Mouse (Mus musculus): ENCODE measurements around the gene Prrt1. TPM values are rescaled to one million over a fixed set of nuclear protein-coding genes. Genes with fewer than 3 reads are reported as not detected.

Prrt1 gene
- total RNA-seq, 2 experiments from 2014 or later: 157 to 158 TPM

DNA sequence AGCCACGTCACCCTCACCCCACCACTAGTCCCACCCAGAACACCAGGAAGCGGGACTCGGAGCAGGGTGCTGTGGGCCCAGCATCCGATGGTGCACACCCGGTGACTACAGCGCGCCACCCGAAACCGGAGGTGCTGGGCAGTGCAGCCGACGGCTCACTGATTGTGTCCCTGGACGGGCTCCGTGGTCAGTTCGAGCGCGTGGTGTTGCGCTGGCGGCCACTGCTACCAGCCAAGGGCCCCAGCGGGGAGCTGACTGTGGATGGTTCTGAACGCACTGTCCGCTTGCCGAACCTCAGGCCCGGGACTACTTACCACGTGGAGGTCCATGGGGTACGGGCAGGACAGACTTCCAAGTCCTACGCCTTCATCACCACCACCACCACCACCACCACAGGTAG lies 50.9 kb downstream of the Prrt1 start:
- intact Hi-C loops (cut with DNase I): no loop called here
- no peak for DNase-seq (ENCODE audit: extremely low spot score in 1 of 2, low spot score in 2 of 2)

DNA sequence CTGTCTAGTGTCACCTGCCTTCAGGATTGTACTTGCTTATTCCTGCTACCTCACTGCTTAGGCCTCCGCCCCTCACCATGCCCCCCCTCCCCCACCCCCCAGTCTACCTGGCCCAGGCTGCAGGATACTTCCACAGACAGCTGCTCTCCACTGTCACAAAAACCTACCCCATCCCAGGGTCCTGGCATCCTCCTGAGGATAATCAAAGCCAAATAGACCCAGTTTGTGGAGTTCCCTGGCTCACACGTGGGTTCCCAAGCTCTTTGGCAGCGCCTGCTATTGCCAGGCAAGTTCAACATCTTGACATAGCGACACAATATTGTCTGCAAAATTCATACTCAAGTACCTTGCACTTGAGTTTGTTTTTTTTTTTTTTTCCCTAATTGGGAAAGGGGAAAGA lies 51.3 kb downstream of the Prrt1 start:
- intact Hi-C loops (cut with DNase I): no loop called here
- no peak for DNase-seq (ENCODE audit: extremely low spot score in 1 of 2, low spot score in 2 of 2)

DNA sequence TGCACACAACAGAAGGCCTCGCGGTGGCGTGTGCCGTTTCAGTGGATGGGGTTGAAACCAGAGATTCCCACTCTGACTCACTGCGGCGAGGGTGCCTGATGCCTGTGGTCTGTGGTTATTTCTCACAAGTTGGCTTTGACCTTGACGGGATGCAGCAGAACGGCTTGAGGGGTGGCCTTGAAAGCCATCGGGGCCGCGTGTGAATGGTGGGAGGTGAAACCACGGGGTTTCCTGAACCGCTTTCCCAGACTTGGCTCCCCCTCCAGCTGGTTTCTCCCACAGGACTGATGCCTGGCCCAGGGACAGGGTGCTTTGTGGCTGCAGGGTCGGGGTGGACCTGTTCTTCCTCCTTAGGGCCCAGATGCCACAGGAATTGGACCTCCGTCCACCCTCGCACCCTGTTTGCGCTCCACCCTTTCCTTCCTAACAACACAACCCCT lies 51.8 kb downstream of the Prrt1 start:
- intact Hi-C loops (cut with DNase I): no loop called here
- no peak for DNase-seq (ENCODE audit: extremely low spot score in 1 of 2, low spot score in 2 of 2)

DNA sequence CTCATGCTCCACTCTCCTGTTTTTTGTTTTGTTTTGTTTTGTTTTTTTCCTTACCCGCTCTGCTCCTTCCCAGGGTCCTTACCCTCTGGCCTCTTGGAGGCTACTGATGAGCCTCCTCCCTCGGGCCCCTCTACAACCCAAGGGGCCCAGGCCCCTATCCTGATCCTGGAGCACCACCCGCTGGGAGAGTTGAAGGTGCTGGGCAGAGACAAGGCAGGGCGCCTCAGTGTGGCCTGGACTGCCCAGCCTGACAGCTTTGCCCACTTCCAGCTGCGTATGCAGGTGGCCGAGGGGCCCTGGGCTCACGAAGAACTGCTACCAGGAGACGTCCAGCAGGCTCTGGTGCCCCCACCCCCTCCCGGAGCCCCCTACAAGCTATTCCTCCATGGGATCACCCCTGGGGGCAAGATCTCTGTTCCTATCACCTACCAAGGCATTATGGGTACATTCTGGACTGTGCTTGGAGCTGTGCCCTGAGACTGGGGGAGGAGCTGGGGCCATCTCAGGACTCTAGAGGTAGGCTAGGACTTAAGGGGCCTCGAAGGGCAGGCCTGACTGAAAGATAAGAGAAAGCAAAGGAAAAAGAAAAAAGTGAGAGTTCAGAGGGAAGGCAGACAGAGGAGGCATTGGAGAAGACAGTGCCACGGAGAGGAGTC lies 52.7 kb downstream of the Prrt1 start:
- no peak for DNase-seq (ENCODE audit: extremely low spot score in 1 of 2, low spot score in 2 of 2)
- intact Hi-C loops (cut with DNase I): no loop called here

Other genes starting within 250 kb of the Prrt1 start
- gene BC051142, start 230.7 kb upstream of the Prrt1 start, total RNA-seq (2021): 1 to 10 TPM; 6.6 to 9.9 TPM
- gene Btnl4, start 152.2 kb upstream of the Prrt1 start, total RNA-seq (2021): not detected
- not detected for gene Btnl6, start 112.2 kb upstream of the Prrt1 start, total RNA-seq (2021)
- 10 to 100 TPM; 10.6 to 12.0 TPM for gene Notch4, start 65.3 kb upstream of the Prrt1 start, total RNA-seq (2021)
- 1 to 10 TPM; 3.1 to 4.1 TPM for gene Gpsm3, start 39.7 kb upstream of the Prrt1 start, total RNA-seq (2021)
- gene Pbx2, start 38.3 kb upstream of the Prrt1 start, total RNA-seq (2021): 10 to 100 TPM; 40.3 to 40.9 TPM
- 1 to 10 TPM in 1 of 2 experiments, under 1 TPM in 1; 0.97 to 1.3 TPM for gene Ager, start 31.7 kb upstream of the Prrt1 start, total RNA-seq (2021)
- gene Rnf5, start 25.8 kb upstream of the Prrt1 start, total RNA-seq (2021): 100 to 1,000 TPM in 1 of 2 experiments, 10 to 100 TPM in 1; 94.8 to 101 TPM
- gene Agpat1, start 25.3 kb upstream of the Prrt1 start, total RNA-seq (2021): 100 to 1,000 TPM; 180 to 182 TPM
- gene Egfl8, start 13.6 kb upstream of the Prrt1 start, total RNA-seq (2021): 1 to 10 TPM; 4.3 to 5.2 TPM
- 10 to 100 TPM; 31.4 to 36.7 TPM for gene Ppt2, start 1.0 kb upstream of the Prrt1 start, total RNA-seq (2021)
- gene Fkbpl, start 15.2 kb downstream of the Prrt1 start, total RNA-seq (2021): 10 to 100 TPM; 12.5 to 13.7 TPM
- gene Atf6b, start 17.6 kb downstream of the Prrt1 start, total RNA-seq (2021): 10 to 100 TPM; 73.1 to 76.5 TPM
- gene Tnxb, start 41.0 kb downstream of the Prrt1 start, total RNA-seq (2021): 1 to 10 TPM; 1.7 to 1.8 TPM
- gene C4b, start 114.3 kb downstream of the Prrt1 start, total RNA-seq (2021): 1 to 10 TPM; 6.7 to 7.4 TPM
- not detected for gene Cyp21a1, start 175.0 kb downstream of the Prrt1 start, total RNA-seq (2021)
- gene Stk19, start 207.4 kb downstream of the Prrt1 start, total RNA-seq (2021): 10 to 100 TPM; 57.4 to 69.4 TPM
- 10 to 100 TPM; 31.2 to 33.1 TPM for gene Dxo, start 207.5 kb downstream of the Prrt1 start, total RNA-seq (2021)
- 10 to 100 TPM; 66.7 to 78.0 TPM for gene Skiv2l, start 220.7 kb downstream of the Prrt1 start, total RNA-seq (2021)
- gene Nelfe, start 220.9 kb downstream of the Prrt1 start, total RNA-seq (2021): 10 to 100 TPM; 28.1 to 28.4 TPM
- under 1 TPM; 0.51 to 0.62 TPM for gene Cfb, start 233.0 kb downstream of the Prrt1 start, total RNA-seq (2021)
- 1 to 10 TPM; 6.3 to 6.8 TPM for gene Zbtb12, start 249.9 kb downstream of the Prrt1 start, total RNA-seq (2021)